Mouse (Mus musculus): Measurements from ENCODE around the gene Eif4e1b. TPM values are rescaled to one million over a fixed set of nuclear protein-coding genes. Genes with fewer than 3 reads are reported as not detected.

Gene Eif4e1b
- total RNA-seq, 1 experiment from 2014 or later: not detected

- ATAC-seq (ENCODE audit: extremely low read depth, insufficient number of reproducible peaks, low FRiP score, poor library complexity, severe bottlenecking): no peak
Observed at GRCm38 (mm10) chr13:54794843-54795242, 11.0 kb downstream of the Eif4e1b start.

- ATAC-seq (ENCODE audit: extremely low read depth, insufficient number of reproducible peaks, low FRiP score, poor library complexity, severe bottlenecking): no peak
Observed at GRCm38 (mm10) chr13:54797356-54797755, 13.6 kb downstream of the Eif4e1b start.

- no peak for ATAC-seq (ENCODE audit: extremely low read depth, insufficient number of reproducible peaks, low FRiP score, poor library complexity, severe bottlenecking)
Observed at GRCm38 (mm10) chr13:54797861-54798643, 14.3 kb downstream of the Eif4e1b start.

- no peak for ATAC-seq (ENCODE audit: extremely low read depth, insufficient number of reproducible peaks, low FRiP score, poor library complexity, severe bottlenecking)
Observed at GRCm38 (mm10) chr13:54798740-54799139, 14.9 kb downstream of the Eif4e1b start.

GRCm38 (mm10) chr13:54799701-54800100 is 15.9 kb downstream of the Eif4e1b start:
- peak; percentile 28; the same call in 1 of the 2 replicates for ATAC-seq (ENCODE audit: extremely low read depth, insufficient number of reproducible peaks, low FRiP score, poor library complexity, severe bottlenecking)

GRCm38 (mm10) chr13:54800206-54800605 is 16.4 kb downstream of the Eif4e1b start:
- no peak for ATAC-seq (ENCODE audit: extremely low read depth, insufficient number of reproducible peaks, low FRiP score, poor library complexity, severe bottlenecking)

- ATAC-seq (ENCODE audit: extremely low read depth, insufficient number of reproducible peaks, low FRiP score, poor library complexity, severe bottlenecking): no peak
Observed at GRCm38 (mm10) chr13:54803010-54803409, 19.2 kb downstream of the Eif4e1b start.

- no peak for ATAC-seq (ENCODE audit: extremely low read depth, insufficient number of reproducible peaks, low FRiP score, poor library complexity, severe bottlenecking)
Observed at GRCm38 (mm10) chr13:54805134-54805838, 21.5 kb downstream of the Eif4e1b start.

GRCm38 (mm10) chr13:54806434-54806976 is 22.7 kb downstream of the Eif4e1b start:
- no peak for ATAC-seq (ENCODE audit: extremely low read depth, insufficient number of reproducible peaks, low FRiP score, poor library complexity, severe bottlenecking)

- no peak for ATAC-seq (ENCODE audit: extremely low read depth, insufficient number of reproducible peaks, low FRiP score, poor library complexity, severe bottlenecking)
Observed at GRCm38 (mm10) chr13:54808067-54808466, 24.3 kb downstream of the Eif4e1b start.

- no peak for ATAC-seq (ENCODE audit: extremely low read depth, insufficient number of reproducible peaks, low FRiP score, poor library complexity, severe bottlenecking)
Observed at GRCm38 (mm10) chr13:54811476-54811875, 27.7 kb downstream of the Eif4e1b start.

- no peak for ATAC-seq (ENCODE audit: extremely low read depth, insufficient number of reproducible peaks, low FRiP score, poor library complexity, severe bottlenecking)
Observed at GRCm38 (mm10) chr13:54813381-54813780, 29.6 kb downstream of the Eif4e1b start.

GRCm38 (mm10) chr13:54818399-54819254 is 34.8 kb downstream of the Eif4e1b start:
- ATAC-seq (ENCODE audit: extremely low read depth, insufficient number of reproducible peaks, low FRiP score, poor library complexity, severe bottlenecking): no peak

GRCm38 (mm10) chr13:54821106-54821505 is 37.3 kb downstream of the Eif4e1b start:
- no peak for ATAC-seq (ENCODE audit: extremely low read depth, insufficient number of reproducible peaks, low FRiP score, poor library complexity, severe bottlenecking)

- no peak for ATAC-seq (ENCODE audit: extremely low read depth, insufficient number of reproducible peaks, low FRiP score, poor library complexity, severe bottlenecking)
Observed at GRCm38 (mm10) chr13:54821931-54822330, 38.1 kb downstream of the Eif4e1b start.

GRCm38 (mm10) chr13:54824111-54824931 is 40.5 kb downstream of the Eif4e1b start:
- ATAC-seq (ENCODE audit: extremely low read depth, insufficient number of reproducible peaks, low FRiP score, poor library complexity, severe bottlenecking): no peak

GRCm38 (mm10) chr13:54827992-54828391 is 44.2 kb downstream of the Eif4e1b start:
- no peak for ATAC-seq (ENCODE audit: extremely low read depth, insufficient number of reproducible peaks, low FRiP score, poor library complexity, severe bottlenecking)

GRCm38 (mm10) chr13:54828508-54828907 is 44.7 kb downstream of the Eif4e1b start:
- no peak for ATAC-seq (ENCODE audit: extremely low read depth, insufficient number of reproducible peaks, low FRiP score, poor library complexity, severe bottlenecking)
